Mouse (Mus musculus) ES-E14 (cell line): ENCODE data around the gene Slit3.

ENCODE experiments used
- CHD2 ChIP-seq: IDR thresholded peaks from 2 replicates; pipeline ENCODE4 v1.6.1; 2014; ENCODE audit warnings: mild to moderate bottlenecking, low read depth, low read length, inconsistent platforms
- HCFC1 ChIP-seq: IDR thresholded peaks from 2 replicates; pipeline ENCODE4 v1.6.1; 2012; ENCODE audit warnings: low read length, inconsistent platforms, borderline replicate concordance; ENCODE audit not compliant: insufficient read depth
- MAFK ChIP-seq: IDR thresholded peaks from 2 replicates; pipeline ENCODE4 v1.6.1; 2014; ENCODE audit warnings: mild to moderate bottlenecking, low read depth, low read length, inconsistent platforms; ENCODE audit not compliant: insufficient read depth
- ZC3H11A ChIP-seq: IDR thresholded peaks from 2 replicates; pipeline ENCODE4 v1.6.1; 2012; ENCODE audit warnings: low read depth, mild to moderate bottlenecking, inconsistent platforms, low read length, borderline replicate concordance
- ZNF384 ChIP-seq: IDR thresholded peaks from 2 replicates; pipeline ENCODE4 v1.6.1; 2012; ENCODE audit warnings: low read depth, low read length, inconsistent platforms

GRCm38 (mm10) chr11:35550036-35550435 is 429.0 kb downstream of the Slit3 start:
- no peak for TF ChIP-seq CHD2
- TF ChIP-seq MAFK, result no peak
- no peak for TF ChIP-seq HCFC1
- no peak for TF ChIP-seq ZNF384
- no peak for TF ChIP-seq ZC3H11A
